Mouse (Mus musculus) right cerebral cortex, postnatal 14 days (tissue): ENCODE measurements around the gene Tef.

ENCODE experiments used
- DNase-seq: peaks from one replicate; pipeline ENCODE4 v3.0.0; 2022

Tef gene

DNA sequence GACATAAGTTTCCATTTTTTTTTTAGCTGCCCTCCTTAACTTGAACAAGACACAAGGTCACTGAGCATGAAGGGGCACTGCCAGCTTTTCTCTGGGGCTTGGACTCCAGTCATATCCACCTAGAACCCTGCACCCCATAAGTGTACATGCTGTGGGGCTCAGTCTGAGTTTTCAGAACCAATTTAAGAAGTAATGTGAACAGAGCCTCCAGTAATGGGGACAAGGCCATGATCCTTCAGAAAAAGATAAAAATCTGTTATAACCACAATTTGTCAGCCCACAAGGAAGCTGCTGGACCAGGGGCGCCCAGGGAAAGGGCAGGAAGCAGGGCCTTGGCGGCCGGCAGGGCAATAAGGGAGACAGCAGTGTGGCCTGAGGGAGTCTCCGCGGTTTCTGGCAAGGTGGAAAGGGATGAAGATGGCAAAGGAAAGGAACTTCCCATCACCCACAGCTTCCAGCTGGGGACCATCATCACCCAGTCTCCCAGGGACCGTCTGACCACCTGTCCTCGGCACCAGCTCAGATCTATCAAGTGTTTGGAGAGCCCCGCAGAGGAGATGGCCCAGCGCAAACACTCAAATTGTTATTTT lies 50.3 kb downstream of the Tef start:
- DNase-seq, result no peak

DNA sequence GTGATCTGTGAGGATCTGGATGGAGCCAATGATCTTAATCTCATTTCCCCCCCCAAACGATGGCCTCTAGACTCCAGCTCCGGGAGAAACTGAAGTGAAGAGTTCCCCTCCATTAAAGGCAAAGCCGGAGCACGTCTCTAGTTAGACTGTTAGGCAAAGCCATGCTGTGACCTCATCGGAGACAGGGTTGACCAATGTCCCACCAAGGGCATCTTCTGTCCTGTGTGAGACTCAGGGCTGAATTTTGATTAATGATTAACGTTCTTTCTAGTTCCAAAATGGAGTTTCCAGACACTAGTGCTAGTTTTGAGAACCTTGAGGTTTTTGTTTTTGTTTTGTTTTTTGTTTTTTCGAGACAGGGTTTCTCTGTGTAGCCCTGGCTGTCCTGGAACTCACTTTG lies 50.9 kb downstream of the Tef start:
- DNase-seq, result no peak

DNA sequence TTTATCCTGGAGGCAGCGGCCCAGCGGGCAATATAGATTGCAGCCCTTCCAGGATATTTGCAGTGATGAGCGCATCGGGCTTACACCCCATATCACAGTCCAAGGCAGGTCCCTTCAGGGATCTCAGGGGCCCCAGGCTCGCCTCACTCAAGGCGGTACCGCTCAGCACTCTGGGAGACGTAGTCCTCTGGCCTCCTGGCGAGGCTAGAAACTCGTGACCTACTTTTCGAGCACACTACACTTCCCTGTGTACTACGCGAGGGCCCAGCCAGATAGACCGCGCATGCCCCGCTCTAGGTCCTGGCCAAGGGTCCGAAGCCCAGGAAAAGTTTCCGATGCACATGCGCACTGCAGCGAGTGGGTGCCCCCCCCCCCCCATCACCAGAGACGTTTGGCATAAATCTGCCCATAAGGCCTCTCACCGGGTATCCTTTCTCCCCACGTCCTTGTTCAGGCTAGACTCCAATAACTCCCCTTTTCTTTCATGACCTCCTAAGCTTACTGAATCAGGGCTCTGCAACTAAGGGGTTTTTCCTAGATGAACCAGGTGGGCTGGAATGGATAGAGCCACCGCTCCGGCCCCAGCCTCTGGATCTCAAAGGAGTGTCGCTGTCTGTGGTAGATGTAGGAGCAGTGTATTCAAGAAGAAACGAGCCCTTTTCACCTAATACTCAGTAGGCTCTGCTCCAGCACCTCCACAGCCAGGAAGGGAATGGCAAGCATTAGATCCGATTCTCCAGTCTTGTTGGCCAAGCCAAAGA lies 54.0 kb downstream of the Tef start:
- DNase-seq, result peak; percentile 79

DNA sequence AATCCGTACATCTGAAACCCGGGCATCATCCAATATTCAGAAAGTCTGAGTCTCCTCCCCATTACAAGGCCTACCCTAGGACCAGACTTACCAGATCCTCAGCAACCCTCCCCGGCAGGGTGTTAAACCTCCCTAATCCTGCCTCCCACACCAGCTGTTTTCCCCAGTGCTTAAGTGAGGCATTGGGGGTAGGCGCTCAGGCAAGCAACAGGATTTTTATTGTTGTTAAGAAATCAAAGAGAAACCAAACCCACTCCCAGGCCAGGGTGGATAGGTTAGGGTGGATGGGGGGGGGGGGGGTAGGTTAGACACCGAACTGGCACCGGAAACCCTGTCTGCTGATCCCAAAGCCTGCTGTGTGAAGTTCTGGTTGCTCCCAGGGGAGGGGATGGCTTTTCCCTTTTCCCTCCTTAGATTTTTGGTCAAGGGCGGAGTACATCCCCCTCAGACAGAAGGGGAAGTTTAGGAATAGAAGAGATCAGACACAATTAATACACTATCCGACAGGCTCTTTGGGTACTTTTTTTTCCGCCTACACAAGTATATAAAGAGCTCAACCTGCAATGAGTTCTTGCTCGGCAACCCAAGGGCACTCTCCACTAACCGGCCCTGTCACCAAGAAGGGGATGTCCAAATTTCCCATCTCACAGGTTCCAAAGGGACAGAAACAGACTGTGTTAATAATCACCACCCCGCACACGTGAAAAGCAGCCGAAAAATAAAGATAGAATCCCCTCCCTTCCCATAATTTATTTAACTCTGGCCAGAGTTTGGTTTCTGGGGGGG lies 54.9 kb downstream of the Tef start:
- DNase-seq, result no peak

DNA sequence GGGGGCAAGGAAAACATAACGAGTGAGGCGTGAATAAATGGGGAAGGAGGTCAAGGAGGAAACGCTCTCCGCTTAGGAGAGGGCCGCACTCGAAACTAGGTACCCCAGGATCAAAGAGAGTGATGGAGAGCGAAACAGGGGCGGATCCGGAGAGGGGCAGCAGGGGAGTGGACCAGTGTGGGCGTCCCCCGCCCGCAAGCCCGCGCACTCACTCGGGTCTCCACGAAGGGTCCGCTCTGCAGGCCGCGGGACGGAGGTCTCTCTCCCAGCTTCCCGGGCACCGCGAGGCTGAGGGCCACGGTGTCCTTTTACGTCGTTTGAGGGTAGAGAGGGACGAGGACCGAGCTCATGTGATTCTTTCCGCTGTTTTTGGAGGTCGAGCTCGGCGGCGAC lies 55.5 kb downstream of the Tef start:
- DNase-seq, result no peak

DNA sequence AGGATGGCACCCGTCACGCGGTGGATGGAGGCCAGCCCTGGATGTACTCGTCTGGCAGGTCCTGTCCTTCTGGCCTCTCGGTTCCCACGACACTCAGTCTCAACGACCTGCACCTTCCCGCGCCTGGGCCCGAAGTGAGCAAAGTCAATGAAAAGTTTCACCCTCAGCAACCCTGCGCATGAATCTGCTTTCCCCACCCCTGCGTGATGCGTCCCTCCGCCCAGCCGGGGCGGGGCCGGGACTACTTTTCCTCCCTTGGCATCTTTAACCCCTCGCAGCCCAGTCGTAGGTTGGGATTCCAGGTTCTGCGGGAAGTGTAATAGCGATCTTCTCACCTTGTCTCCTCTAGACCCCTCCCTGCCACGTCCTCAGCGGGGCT lies 55.9 kb downstream of the Tef start:
- peak; percentile 88 for DNase-seq

DNA sequence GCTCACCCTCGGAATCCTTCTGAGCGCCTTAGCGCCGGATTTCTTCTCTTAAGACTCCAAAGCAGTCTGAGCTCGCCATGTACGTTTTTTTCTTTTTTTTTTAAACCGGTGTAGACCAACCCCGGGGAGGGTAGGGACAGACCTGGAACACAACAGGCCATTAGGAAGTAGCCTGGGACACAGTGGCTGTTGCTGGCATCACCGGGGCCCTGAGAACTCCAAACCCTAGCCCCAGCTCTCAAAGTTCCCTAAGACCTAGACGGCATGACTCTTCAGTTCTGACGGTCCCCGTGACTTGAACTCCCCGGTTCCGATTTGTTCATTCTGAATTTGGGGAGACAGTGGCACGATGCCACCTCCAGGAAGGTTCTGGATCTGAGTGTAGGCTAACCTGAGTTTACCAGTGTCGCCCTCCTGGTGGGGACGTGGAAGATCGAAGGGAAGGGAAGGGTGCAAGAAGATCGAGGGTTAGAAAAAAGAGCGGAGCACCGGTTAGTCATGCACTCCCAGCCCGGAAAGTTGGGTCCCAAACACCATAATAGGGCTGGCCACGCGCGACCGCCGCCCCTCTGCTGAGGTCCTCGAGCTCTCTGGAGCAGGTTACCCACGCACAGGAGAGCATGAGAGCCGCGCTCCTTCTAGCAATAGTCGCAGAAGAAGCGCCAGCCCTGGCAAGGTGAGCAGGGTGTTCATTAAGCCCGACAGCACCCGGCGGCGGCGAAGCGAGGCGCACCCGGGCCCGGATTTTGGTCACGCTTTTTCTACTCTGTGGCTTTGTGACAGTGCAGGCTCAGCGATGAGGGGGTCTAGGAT lies 56.5 kb downstream of the Tef start, which contains the start of gene Tob2:
Gene Tob2, minus strand, starts transcription at position 280 of the 813 bp plus-strand sequence.
- peak; percentile 65 for DNase-seq

DNA sequence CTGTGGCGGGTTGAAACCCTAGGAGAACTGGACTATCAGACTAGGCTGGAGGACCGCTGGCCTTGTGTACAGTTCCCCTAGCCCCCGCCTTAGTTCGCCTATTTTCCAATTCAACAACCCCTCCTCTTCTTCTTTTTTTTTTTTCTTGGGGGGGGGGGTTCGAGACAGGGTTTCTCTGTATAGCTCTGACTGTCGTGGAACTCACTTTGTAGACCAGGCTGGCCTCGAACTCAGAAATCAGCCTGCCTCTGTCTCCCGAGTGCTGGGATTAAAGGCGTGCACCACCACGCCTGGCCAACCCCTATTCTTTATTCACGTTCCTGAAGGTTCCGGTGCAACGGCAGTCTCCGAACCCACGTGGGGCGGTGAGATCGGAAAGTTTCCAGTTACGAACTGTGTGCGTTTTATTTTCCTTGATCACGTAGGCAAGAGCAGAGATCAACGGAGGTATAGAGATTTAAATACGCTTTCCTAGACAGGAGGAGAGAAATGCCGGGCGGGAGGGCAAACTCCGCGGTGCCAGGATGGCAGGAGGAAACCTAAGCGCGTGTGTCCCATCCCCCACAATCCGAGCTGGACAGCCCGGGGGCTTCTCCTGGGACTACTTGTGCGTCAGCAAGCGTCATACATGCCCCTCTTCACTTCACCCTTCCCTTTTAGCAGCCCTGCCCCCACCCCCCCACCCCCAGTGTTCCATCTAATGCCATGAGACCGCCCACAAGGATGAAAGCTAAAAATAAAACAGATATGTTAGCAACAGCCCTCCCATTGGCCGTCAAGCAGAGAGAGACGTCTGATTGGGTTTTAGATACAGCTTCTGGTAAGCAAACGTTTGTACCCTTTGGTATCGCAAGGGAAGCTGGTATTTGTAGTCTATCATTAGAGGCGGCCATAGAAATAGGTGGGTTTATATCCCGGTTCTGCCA lies 57.4 kb downstream of the Tef start:
- peak; percentile 76 for DNase-seq

DNA sequence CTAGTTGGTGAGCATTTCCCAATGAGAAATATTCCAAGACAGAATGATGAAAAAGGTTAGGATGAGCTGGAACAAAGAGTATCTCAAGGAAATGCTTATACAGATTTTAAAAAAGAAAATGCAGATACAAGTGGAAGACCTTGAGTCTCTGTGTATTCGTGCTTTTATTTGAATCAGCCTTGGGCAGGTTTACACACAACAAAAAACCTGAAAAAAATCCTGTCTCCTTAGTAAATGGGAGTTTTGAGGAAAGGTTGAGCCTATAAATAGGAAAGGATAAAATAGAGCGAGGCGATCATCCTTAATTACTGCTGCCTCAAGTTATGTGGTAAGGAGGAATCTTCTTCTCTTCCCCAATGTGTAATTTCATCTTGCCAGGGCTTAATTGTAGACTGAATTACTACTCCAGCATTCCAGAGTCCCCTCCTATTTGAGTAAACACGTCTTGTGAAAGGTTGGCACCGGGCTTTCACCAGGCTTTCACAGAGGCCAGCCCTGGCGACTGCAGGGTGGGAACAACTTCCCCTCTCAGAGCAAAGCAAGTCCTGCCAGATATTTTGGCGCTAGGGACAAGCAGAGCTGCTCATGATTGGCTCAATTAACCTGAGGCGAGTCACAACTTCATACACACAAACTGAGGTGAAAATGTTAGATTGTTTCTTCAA lies 58.4 kb downstream of the Tef start:
- no peak for DNase-seq

DNA sequence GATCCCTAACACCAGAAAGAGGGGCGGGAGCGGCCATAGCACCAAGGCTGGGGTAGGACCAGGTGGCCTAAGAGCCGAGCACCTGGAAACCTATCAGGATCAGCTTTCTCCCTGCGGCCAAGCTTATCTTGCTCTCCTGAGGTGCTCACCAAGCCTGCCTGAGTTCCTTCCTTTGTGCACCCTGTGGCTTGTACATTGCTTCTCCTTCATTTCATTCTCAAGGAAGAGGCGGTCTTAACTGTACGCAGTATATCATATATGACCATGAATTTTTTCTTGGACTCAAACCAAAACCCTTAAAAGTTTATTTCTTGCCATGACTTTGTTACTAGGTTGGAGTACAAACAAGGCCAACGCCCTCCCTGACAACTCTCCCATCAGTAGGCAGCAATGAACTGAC lies 62.0 kb downstream of the Tef start:
- no peak for DNase-seq

DNA sequence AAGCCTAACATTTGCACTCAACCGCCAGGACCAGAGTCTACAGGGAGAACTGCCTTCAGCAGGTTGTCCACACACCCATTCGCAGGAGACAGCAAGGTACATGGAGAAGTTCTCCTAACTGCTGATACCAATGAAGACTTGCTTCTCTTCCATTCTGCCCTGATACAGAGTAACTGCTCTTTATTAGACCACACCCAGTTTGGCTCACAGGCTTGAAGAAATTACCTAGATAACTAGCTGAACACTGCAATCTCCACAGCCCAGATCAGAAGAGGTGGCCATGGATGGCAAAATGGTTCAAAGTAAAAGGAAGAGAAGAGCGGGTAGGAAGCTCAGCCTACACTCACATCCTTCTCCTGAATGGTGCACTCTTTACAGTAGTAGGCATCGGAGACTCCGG lies 67.8 kb downstream of the Tef start:
- DNase-seq, result no peak

DNA sequence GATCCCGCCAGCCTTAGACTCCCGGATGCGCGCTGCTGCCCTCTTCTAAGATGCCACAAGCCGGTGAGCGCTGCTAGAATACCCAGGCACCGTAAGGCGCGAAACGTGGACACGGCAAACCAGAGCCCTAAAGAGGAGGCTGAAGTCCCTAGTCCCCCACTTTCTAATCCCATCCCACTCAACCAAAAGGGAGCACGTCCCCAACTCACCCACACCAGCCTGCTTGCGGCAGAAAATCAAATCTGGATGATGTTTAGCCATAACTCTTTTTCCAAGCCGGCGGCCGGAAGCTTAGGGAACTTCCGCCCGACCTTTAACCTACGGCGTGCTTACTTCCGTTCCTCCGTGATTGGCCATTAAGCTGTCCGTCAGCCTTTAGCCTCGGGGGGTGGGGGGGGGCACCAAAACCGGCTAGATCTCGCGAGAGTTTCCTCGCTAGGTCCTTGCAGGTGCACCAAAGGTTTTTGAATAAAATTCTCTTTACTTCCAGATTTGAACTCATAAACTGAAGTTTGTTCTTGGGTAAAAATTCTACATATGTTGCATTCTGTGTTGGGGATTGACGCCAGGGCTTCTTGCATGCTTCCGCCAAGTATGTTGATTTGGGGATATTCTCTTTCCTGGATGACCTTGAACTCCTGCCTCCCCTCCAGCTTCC lies 69.5 kb downstream of the Tef start, which contains the start of gene Phf5a:
Gene Phf5a, minus strand, starts transcription at position 308 of the 658 bp plus-strand sequence.
- peak; percentile 85 for DNase-seq

DNA sequence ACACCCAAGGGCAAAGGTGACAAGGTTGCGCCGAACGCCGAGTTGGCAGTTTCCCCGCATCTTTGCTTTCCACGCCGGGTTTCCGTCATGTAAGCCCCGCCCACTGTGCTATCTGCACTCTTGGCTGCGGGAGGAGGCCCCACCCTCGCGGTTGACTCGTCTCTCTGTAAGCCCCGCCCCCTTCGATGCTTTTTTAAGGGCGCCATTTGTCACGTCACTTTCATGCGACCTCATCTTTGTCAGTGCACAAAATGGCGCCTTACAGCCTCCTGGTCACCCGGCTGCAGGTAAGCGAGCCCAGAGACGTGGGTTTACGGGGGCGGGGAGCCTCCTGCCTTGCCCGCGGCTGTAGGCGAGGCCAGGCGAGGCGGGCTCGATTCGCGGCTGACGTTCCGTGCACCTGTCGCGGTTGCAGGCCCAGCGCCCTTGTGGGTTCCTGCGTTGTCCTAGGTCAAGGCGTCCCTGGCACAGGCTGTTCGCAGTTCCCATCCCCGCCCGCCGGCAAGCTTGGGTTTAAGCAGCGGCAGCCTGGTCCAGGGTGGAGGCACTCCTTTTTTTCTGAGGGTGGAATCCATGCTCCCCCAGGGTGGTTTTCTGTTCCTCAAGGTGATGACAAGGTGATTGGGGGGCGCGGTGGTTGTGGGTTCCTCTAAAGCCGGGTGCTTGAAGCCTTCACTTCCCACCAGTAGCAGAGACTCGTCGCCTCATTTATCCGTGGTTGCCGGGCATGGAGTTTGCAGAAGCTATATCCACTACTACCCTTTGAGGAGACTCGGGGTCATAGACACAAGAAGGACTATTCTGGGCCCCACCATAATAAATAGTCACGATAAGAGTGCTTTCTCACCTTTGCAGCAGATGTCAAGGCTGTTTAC lies 70.3 kb downstream of the Tef start, which contains the start of gene Aco2:
Gene Aco2, plus strand, starts transcription at position 48 of the 875 bp plus-strand sequence.
- peak; percentile 99 for DNase-seq
